Mouse (Mus musculus): ENCODE data around the gene Pfkfb1. TPM values are rescaled to one million over a fixed set of nuclear protein-coding genes. Genes with fewer than 3 reads are reported as not detected.
A peak's percentile ranks its signal among the peaks of the same experiment; 100 is the strongest.

Pfkfb1 gene
- polyA plus RNA-seq, 1 experiment from 2014 or later: 5.7 TPM

- WGBS: 90% methylated on average over 3 of the region's 3 CpGs
- H3K4me3 ChIP-seq: no peak overlapping the region
- no peak overlapping the region for H3K27ac ChIP-seq
- no peaks in the 10 kb centered on the region for H3K9me3 ChIP-seq
- no peaks in the 10 kb centered on the region for H3K4me1 ChIP-seq (replicated peaks)
- H3K36me3 ChIP-seq: no peaks in the 10 kb centered on the region
- DNase-seq (ENCODE audit: low spot score): no peak
- peaks cover 4% of the 10 kb centered on the region; the same call in 1 of the 2 replicates for H3K27me3 ChIP-seq (ENCODE audit: insufficient read depth, poor library complexity, severe bottlenecking)
Observed at GRCm38 (mm10) chrX:150594176-150594575, 6.1 kb downstream of the Pfkfb1 start.

- H3K27ac ChIP-seq: no peak overlapping the region
- no peaks in the 10 kb centered on the region for H3K36me3 ChIP-seq
- no peaks in the 10 kb centered on the region for H3K9me3 ChIP-seq
- no peak overlapping the region for H3K4me3 ChIP-seq
- H3K4me1 ChIP-seq (replicated peaks): no peaks in the 10 kb centered on the region
- 86% methylated on average over 9 of the region's 9 CpGs for WGBS
- peaks cover 4% of the 10 kb centered on the region; the same call in 1 of the 2 replicates for H3K27me3 ChIP-seq (ENCODE audit: insufficient read depth, poor library complexity, severe bottlenecking)
- no peak for DNase-seq (ENCODE audit: low spot score)
Observed at GRCm38 (mm10) chrX:150595016-150595760, 7.2 kb downstream of the Pfkfb1 start.

GRCm38 (mm10) chrX:150598882-150599281 lies 10.9 kb downstream of the Pfkfb1 start:
- no peaks in the 10 kb centered on the region for H3K9me3 ChIP-seq
- no peak overlapping the region for H3K27ac ChIP-seq
- H3K27me3 ChIP-seq (ENCODE audit: insufficient read depth, poor library complexity, severe bottlenecking): peaks cover 4% of the 10 kb centered on the region; the same call in 1 of the 2 replicates
- H3K4me3 ChIP-seq: no peak overlapping the region
- no peak for DNase-seq (ENCODE audit: low spot score)
- H3K36me3 ChIP-seq: no peaks in the 10 kb centered on the region
- no peaks in the 10 kb centered on the region for H3K4me1 ChIP-seq (replicated peaks)
- 81% methylated on average over 2 of the region's 2 CpGs for WGBS

- no peaks in the 10 kb centered on the region for H3K9me3 ChIP-seq
- no peaks in the 10 kb centered on the region for H3K27me3 ChIP-seq (ENCODE audit: insufficient read depth, poor library complexity, severe bottlenecking)
- 68% methylated on average over 1 of the region's 1 CpGs for WGBS
- no peaks in the 10 kb centered on the region for H3K4me1 ChIP-seq (replicated peaks)
- no peak overlapping the region for H3K27ac ChIP-seq
- DNase-seq (ENCODE audit: low spot score): no peak
- H3K36me3 ChIP-seq: no peaks in the 10 kb centered on the region
- no peak overlapping the region for H3K4me3 ChIP-seq
Observed at GRCm38 (mm10) chrX:150636421-150636820, 48.4 kb downstream of the Pfkfb1 start.

GRCm38 (mm10) chrX:150656122-150656907 lies 68.3 kb downstream of the Pfkfb1 start:
- Histone ChIP-seq H3K36me3 (peaks cover 37% of the 10 kb centered on the region), H3K27me3 (ENCODE audit: insufficient read depth, poor library complexity, severe bottlenecking) (no peaks in the 10 kb centered on the region; the same call in 1 of the 2 replicates), H3K4me3 (peak overlapping the region; percentile 61), H3K4me1 (replicated peaks) (0 out of 2 replicates have a peak, but pooled peaks cover 4% of the 10 kb centered on the region), H3K27ac (peak overlapping the region; percentile 85), H3K9me3 (no peaks in the 10 kb centered on the region)
- DNase-seq (ENCODE audit: low spot score): peak; percentile 34
- 38% methylated on average over 41 of the region's 44 CpGs for WGBS

GRCm38 (mm10) chrX:150656908-150657796 lies 69.1 kb downstream of the Pfkfb1 start, which contains the start of gene Tro:
Gene Tro (minus strand): TSS chrX:150657583.
- DNase-seq (ENCODE audit: low spot score): peak; percentile 78
- peaks cover 28% of the 10 kb centered on the region for H3K36me3 ChIP-seq
- WGBS: 23% methylated on average over 37 of the region's 37 CpGs
- H3K9me3 ChIP-seq: no peaks in the 10 kb centered on the region
- 0 out of 2 replicates have a peak, but pooled peaks cover 4% of the 10 kb centered on the region for H3K4me1 ChIP-seq (replicated peaks)
- peak within 1 kb of the TSS; percentile 61 for H3K4me3 ChIP-seq
- peak within 1 kb of the TSS; percentile 85 for H3K27ac ChIP-seq
- H3K27me3 ChIP-seq (ENCODE audit: insufficient read depth, poor library complexity, severe bottlenecking): no peaks in the 10 kb centered on the region; the same call in 1 of the 2 replicates

- DNase-seq (ENCODE audit: low spot score): no peak
- H3K4me3 ChIP-seq: no peak overlapping the region
- 34% methylated on average over 3 of the region's 3 CpGs for WGBS
- H3K27me3 ChIP-seq (ENCODE audit: insufficient read depth, poor library complexity, severe bottlenecking): no peaks in the 10 kb centered on the region; the same call in 1 of the 2 replicates
- H3K36me3 ChIP-seq: peaks cover 22% of the 10 kb centered on the region
- 0 out of 2 replicates have a peak, but pooled peaks cover 4% of the 10 kb centered on the region for H3K4me1 ChIP-seq (replicated peaks)
- no peaks in the 10 kb centered on the region for H3K9me3 ChIP-seq
- no peak overlapping the region for H3K27ac ChIP-seq
Observed at GRCm38 (mm10) chrX:150657797-150658118, 69.7 kb downstream of the Pfkfb1 start.

- Histone ChIP-seq H3K27ac (no peak overlapping the region), H3K4me3 (no peak overlapping the region), H3K9me3 (no peaks in the 10 kb centered on the region), H3K27me3 (ENCODE audit: insufficient read depth, poor library complexity, severe bottlenecking) (peaks cover 4% of the 10 kb centered on the region; the same call in 1 of the 2 replicates), H3K4me1 (replicated peaks) (no peaks in the 10 kb centered on the region), H3K36me3 (no peaks in the 10 kb centered on the region)
- DNase-seq (ENCODE audit: low spot score): no peak
- WGBS: 36% methylated on average over 4 of the region's 4 CpGs
Observed at GRCm38 (mm10) chrX:150662809-150663208, 74.8 kb downstream of the Pfkfb1 start.

GRCm38 (mm10) chrX:150677505-150677904 lies 89.5 kb downstream of the Pfkfb1 start:
- WGBS: 51% methylated on average over 1 of the region's 1 CpGs

More at GRCm38 (mm10) chrX:150677505-150677904, 89.5 kb downstream of the Pfkfb1 start:
- peaks cover 4% of the 10 kb centered on the region; the same call in 1 of the 2 replicates for H3K27me3 ChIP-seq (ENCODE audit: insufficient read depth, poor library complexity, severe bottlenecking)
- no peaks in the 10 kb centered on the region for H3K4me1 ChIP-seq (replicated peaks)
- H3K36me3 ChIP-seq: no peaks in the 10 kb centered on the region
- no peak for DNase-seq (ENCODE audit: low spot score)
- H3K9me3 ChIP-seq: no peaks in the 10 kb centered on the region
- no peak overlapping the region for H3K27ac ChIP-seq
- H3K4me3 ChIP-seq: no peak overlapping the region

Other genes starting within 250 kb of the Pfkfb1 start
- gene Tmem29, start 129.1 kb upstream of the Pfkfb1 start, polyA plus RNA-seq (2016; fragmentation: Nextera tagmentation; extraction: Ambion mirVana): 39.1 and 45.3 TPM in 2 replicates
- gene Alas2, start 40.9 kb upstream of the Pfkfb1 start, polyA plus RNA-seq (2016; fragmentation: Nextera tagmentation; extraction: Ambion mirVana): 52.9 and 66.4 TPM in 2 replicates
- 27.1 and 27.2 TPM in 2 replicates for gene Apex2, start 1.6 kb downstream of the Pfkfb1 start, polyA plus RNA-seq (2016; fragmentation: Nextera tagmentation; extraction: Ambion mirVana)
- gene Tro, start 69.4 kb downstream of the Pfkfb1 start, polyA plus RNA-seq (2016; fragmentation: Nextera tagmentation; extraction: Ambion mirVana): 37.8 and 38.9 TPM in 2 replicates
- 303 and 398 TPM in 2 replicates for gene Maged2, start 226.1 kb downstream of the Pfkfb1 start, polyA plus RNA-seq (2016; fragmentation: Nextera tagmentation; extraction: Ambion mirVana)

Measured in hindbrain, embryonic 10.5 days (tissue).